Mouse (Mus musculus) erythroblast, embryonic 14.5 days (primary cell): ENCODE results near the gene Arpp21. TPM values are rescaled to one million over a fixed set of nuclear protein-coding genes. Genes with fewer than 3 reads are reported as not detected.

Experiments used
- H3K27me3 ChIP-seq: 2 replicates; pipeline ENCODE4 v1.6.1; 2012; ENCODE audit warnings: inconsistent platforms; ENCODE audit not compliant: control insufficient read depth
- H3K36me3 ChIP-seq: 2 replicates; pipeline ENCODE4 v1.6.1; 2012; ENCODE audit warnings: mild to moderate bottlenecking, inconsistent platforms; ENCODE audit not compliant: control insufficient read depth
- H3K4me1 ChIP-seq: 2 replicates; pipeline ENCODE4 v1.6.1; 2012; ENCODE audit warnings: inconsistent platforms; ENCODE audit not compliant: control insufficient read depth
- H3K4me3 ChIP-seq: replicated peaks from 2 replicates; pipeline ENCODE3; 2012; ENCODE audit warnings: moderate library complexity, mild to moderate bottlenecking, inconsistent platforms
- H3K9me3 ChIP-seq: 2 replicates; pipeline ENCODE4 v1.6.1; 2012; ENCODE audit warnings: low read length, inconsistent platforms, mixed read lengths; ENCODE audit not compliant: control insufficient read depth
- GATA1 ChIP-seq: IDR thresholded peaks from 2 replicates; pipeline ENCODE4 v1.6.1; 2012; ENCODE audit warnings: low read length, inconsistent platforms, mixed read lengths
- TAL1 ChIP-seq: IDR thresholded peaks from 3 replicates; pipeline ENCODE4 v1.6.1; 2012; ENCODE audit warnings: low read length, inconsistent platforms, mixed read lengths
- polyA plus RNA-seq: library from polyadenylated mRNA; stranded (reverse); fragments of >175 nt; gene quantifications from 2 replicates; pipeline ENCODE4 v1.2.3, GENCODE M21; 2012

The Arpp21 gene
- polyA plus RNA-seq, 1 experiment, result 0.03 TPM

DNA sequence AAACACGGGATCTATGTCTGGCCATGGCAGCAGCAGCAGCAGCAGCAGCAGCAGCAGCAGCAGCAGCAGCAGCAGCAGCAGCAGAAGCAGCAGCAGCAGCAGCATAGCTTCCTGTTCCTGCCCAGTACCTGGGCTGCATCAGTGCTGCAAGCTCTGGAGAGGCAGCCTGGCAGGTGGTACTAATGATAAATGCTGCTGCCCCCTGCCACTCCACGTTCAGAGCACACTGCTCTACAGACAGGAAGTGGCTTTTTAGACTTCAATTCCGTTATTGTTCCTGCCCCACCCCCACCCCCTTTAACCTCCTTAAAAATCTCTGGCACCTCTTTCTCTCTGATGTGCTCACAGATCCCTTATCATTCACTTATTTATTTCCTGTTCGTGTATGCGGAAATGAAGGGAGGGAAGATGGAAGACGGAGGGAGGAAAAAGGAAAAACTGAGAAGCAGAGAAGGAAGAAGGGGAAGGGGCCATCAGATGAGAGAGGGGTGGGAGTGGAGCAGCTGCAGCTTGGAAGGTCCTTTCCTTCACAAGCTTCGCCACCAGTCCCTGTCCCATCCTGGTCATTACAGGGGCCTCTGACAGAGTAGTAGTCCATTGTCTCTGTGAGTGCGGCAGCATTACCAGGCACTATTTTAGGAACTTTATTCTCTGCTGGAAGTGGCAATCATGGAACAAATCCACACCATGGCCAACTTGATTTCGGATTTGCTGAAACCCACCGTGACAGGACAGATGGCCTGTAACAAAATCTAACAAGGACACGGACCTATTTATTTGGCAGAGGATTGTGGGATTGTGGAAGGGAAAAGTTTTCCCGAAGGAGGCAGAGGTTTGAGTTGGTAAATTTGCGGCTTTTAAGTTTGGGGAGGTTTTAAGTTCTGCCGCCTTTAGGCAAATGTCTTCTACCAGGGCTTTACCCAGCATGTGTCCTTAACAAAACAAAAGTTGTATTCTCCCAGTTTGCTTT, 49.1 kb downstream of the Arpp21 start:
- H3K4me3 ChIP-seq, result no peak overlapping the region
- H3K4me1 ChIP-seq, result peaks cover 19% of the 10 kb centered on the region
- H3K36me3 ChIP-seq, result no peaks in the 10 kb centered on the region
- peaks cover 37% of the 10 kb centered on the region for H3K27me3 ChIP-seq
- no peak for TF ChIP-seq GATA1
- no peak for TF ChIP-seq TAL1
- no peaks in the 10 kb centered on the region for H3K9me3 ChIP-seq

DNA sequence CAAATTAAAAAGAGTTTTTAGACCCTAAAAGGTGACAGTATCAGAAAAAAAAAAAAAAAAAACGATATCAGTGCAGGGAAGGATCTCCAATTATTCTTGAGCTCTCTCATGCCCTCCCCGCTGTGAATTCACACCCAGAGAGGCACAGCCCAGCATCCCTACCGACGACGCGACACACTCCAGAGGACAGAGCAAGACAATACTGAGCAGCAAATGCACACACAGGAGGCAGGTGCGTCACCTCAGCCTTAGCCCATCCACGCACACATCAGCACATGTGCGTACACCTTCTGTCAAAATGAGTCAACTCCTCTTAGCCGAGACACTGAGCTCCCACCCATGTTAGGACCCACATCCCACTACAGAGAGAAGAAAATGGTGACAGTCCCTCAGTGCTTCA, 50.0 kb downstream of the Arpp21 start:
- TF ChIP-seq GATA1, result no peak
- TF ChIP-seq TAL1, result no peak
- H3K27me3 ChIP-seq, result peaks cover 37% of the 10 kb centered on the region
- no peaks in the 10 kb centered on the region for H3K36me3 ChIP-seq
- H3K9me3 ChIP-seq, result no peaks in the 10 kb centered on the region
- H3K4me3 ChIP-seq, result no peak overlapping the region
- H3K4me1 ChIP-seq, result peaks cover 26% of the 10 kb centered on the region

GRCm38 (mm10) chr9:112182738-112183137, 53.0 kb downstream of the Arpp21 start:
- no peak for TF ChIP-seq TAL1
- H3K4me3 ChIP-seq, result no peak overlapping the region
- no peaks in the 10 kb centered on the region for H3K36me3 ChIP-seq
- no peaks in the 10 kb centered on the region for H3K9me3 ChIP-seq
- peaks cover 52% of the 10 kb centered on the region for H3K4me1 ChIP-seq
- peaks cover 30% of the 10 kb centered on the region for H3K27me3 ChIP-seq

- H3K27me3 ChIP-seq, result peaks cover 8% of the 10 kb centered on the region
- H3K4me3 ChIP-seq, result no peak overlapping the region
- H3K4me1 ChIP-seq, result peaks cover 77% of the 10 kb centered on the region
- TF ChIP-seq GATA1 (no peak), TAL1 (no peak)
- H3K36me3 ChIP-seq, result no peaks in the 10 kb centered on the region
- no peaks in the 10 kb centered on the region for H3K9me3 ChIP-seq
Measured at GRCm38 (mm10) chr9:112180006-112180405, 55.7 kb downstream of the Arpp21 start.

- TF ChIP-seq TAL1 (no peak), GATA1 (no peak)
- no peak overlapping the region for H3K4me3 ChIP-seq
- H3K27me3 ChIP-seq, result no peaks in the 10 kb centered on the region
- H3K36me3 ChIP-seq, result no peaks in the 10 kb centered on the region
- peaks cover 92% of the 10 kb centered on the region for H3K4me1 ChIP-seq
- H3K9me3 ChIP-seq, result no peaks in the 10 kb centered on the region
Measured at GRCm38 (mm10) chr9:112178438-112178837, 57.3 kb downstream of the Arpp21 start.

DNA sequence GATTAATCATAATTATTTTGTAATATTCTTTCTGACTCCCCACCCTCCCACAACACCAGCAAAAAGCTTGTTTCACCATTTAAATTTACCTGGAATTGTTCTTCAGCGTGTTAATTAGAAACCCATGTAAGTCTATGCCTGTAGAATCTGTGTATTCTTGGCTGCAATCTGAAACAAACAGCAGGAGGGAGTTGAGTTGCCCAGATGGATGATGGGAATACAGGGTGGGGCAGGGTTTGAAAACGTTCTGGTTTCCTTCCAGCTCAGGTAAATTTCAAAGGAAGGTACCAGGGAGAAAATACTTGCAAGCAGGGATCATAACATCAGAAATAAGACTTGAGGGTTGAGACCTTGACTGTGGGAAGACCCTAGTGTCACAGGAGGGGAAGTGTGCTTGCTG, 58.2 kb downstream of the Arpp21 start:
- Histone ChIP-seq H3K36me3 (no peaks in the 10 kb centered on the region), H3K27me3 (no peaks in the 10 kb centered on the region), H3K4me1 (peaks cover 90% of the 10 kb centered on the region), H3K4me3 (no peak overlapping the region), H3K9me3 (no peaks in the 10 kb centered on the region)
- TF ChIP-seq TAL1 (no peak), GATA1 (no peak)

- Histone ChIP-seq H3K36me3 (no peaks in the 10 kb centered on the region), H3K27me3 (no peaks in the 10 kb centered on the region), H3K4me1 (peaks cover 78% of the 10 kb centered on the region), H3K9me3 (no peaks in the 10 kb centered on the region), H3K4me3 (no peak overlapping the region)
- peak; percentile 28; the same call in 1 of the 3 replicates for TF ChIP-seq TAL1
- no peak for TF ChIP-seq GATA1
Measured at GRCm38 (mm10) chr9:112176317-112176716, 59.4 kb downstream of the Arpp21 start.

- peak; percentile 91 for TF ChIP-seq GATA1
- no peak for TF ChIP-seq TAL1
- no peaks in the 10 kb centered on the region for H3K27me3 ChIP-seq
- peaks cover 67% of the 10 kb centered on the region for H3K4me1 ChIP-seq
- peak overlapping the region; percentile 52 for H3K4me3 ChIP-seq
- H3K9me3 ChIP-seq, result no peaks in the 10 kb centered on the region
- no peaks in the 10 kb centered on the region for H3K36me3 ChIP-seq
Measured at GRCm38 (mm10) chr9:112174407-112175357, 61.1 kb downstream of the Arpp21 start.

DNA sequence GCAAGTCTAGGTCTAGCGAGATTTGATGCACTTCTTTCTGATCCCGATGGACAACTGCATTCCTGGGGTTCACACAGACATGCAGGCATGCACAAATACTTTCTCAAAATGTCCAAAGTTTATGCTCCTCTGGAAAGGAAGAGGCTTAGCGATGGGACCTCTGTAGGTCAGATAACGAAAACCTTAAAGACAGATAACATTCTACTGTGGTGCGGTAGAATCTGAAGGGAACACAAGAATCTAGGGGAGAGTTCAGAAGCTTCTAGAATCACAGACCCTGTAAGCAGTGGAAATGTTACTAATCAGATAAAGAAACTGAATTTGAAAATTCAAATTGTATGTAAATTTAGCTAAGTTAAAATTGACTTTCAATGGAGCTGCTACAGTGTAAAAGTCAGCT, 62.0 kb downstream of the Arpp21 start:
- TF ChIP-seq TAL1, result no peak
- no peaks in the 10 kb centered on the region for H3K36me3 ChIP-seq
- H3K4me1 ChIP-seq, result peaks cover 58% of the 10 kb centered on the region
- peak overlapping the region; percentile 52 for H3K4me3 ChIP-seq
- H3K27me3 ChIP-seq, result no peaks in the 10 kb centered on the region
- H3K9me3 ChIP-seq, result no peaks in the 10 kb centered on the region
